Mouse (Mus musculus) ZHBTc4 (cell line): ENCODE results near the gene Ldlrad3.

Experiments used
- DNase-seq: peaks from one replicate; pipeline ENCODE4 v3.0.0-alpha.2; 2011; ENCODE audit warnings: low read depth, low spot score

Gene Ldlrad3

GRCm38 (mm10) chr2:102073266-102074037 lies 112.7 kb downstream of the Ldlrad3 start:
- no peak for DNase-seq

GRCm38 (mm10) chr2:102072859-102073258 lies 113.3 kb downstream of the Ldlrad3 start:
- DNase-seq, result no peak

DNA sequence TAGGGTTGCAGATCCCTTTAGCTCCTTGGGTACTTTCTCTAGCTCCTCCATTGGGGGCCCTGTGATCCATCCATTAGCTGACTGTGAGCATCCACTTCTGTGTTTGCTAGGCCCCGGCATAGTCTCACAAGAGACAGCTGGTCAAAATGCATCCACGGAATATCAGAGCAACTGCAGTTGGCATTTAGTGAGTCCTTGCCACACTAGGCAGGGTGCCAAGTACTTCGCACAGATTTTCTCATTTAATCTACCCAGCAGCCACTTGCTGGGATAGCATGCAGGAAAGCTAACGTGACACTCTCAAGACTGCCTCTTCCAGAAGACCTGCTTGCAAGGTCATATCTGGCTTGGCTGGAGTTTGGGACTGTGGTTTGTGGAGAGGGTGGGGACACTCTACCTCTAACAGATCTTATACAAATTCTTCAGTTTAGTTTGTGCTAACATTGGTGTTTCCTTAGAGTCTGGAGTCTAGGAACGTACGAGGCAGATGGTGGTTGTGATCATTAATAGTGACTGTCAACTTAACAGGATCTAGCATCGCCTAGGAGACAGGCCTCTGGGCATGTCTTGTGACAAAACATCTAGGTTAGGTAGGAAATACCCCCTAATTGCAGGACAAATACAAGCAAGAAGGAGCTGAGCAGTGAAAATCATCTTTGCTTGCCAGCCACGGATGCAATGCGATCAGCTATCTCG lies 115.0 kb downstream of the Ldlrad3 start:
- no peak for DNase-seq

- no peak for DNase-seq
Observed at GRCm38 (mm10) chr2:102064826-102065441, 121.3 kb downstream of the Ldlrad3 start.

DNA sequence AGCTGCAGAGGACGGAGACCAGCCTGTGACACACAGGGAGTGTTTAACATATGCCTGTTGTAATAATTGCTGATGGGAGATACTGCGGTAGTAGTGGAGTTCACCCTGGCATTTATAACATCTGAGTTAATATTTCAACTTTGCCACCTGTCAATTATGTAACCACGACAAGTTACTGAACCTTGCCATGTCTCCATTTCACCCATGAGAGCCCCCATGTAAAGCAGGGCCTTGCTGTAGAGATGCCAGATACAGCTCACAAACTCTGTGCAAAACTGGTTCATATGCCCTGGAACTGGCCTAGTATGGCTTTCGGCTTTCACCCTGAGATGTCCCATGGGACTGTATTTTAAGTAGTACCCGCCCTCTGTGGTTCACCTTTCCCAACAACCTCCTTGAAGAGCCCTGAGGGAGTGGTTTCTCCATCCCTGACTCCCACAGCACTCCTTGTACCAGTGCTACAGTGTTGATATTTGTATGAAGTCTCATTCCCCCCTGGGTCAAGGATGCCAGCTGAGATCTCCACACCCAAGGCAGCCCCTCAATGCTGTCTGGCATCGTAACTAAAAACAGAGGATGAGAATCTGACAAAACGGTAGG lies 122.2 kb downstream of the Ldlrad3 start:
- no peak for DNase-seq

DNA sequence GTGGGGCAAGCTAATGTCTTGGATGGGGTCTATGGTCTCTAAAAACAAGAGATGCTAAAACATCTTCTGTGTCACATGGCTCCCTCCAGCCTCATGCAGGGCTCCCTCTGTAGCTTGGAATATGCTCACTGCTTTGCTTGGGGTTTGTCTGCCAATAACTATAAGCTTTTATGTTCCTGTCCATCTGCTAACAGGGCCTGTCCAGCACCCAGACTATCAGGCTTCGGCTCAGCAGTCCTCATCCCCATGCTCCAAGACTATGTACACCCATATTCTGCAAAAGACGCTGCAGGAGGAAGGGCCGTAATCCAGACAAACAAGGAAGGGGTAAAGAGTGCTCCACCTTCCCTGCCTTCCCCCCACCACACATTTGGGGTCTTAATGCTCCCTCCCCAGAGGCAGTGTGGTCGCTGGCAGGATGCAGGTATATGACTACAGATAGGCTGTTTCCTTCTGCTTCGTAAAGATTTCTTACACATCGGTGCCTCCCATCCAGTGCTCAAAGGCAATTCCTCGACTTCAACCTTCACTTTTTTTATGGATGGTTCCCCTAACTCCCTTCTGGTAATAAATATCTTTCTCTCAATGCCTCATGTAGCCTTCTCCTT lies 123.2 kb downstream of the Ldlrad3 start:
- no peak for DNase-seq

DNA sequence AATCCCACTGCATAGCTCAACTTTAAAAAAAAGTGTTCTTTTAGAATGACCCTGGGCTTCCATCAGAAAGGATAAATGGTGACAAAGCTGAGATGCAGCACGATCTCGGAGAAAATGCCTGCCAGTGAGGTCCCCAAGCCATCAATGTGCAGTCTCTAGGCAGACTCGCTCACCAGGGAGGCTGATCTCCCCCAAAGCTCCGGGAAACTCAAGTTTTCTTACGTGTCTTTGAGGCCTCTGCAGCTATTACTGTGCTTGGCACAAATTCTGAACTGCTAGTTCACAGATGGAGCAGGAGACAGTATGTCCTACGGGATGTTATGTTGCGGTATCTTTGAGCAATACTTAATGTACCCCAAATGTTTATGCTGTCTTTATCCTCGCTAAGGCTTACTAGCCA lies 124.3 kb downstream of the Ldlrad3 start:
- DNase-seq, result no peak

- DNase-seq, result no peak
Observed at GRCm38 (mm10) chr2:102057746-102058145, 128.4 kb downstream of the Ldlrad3 start.

GRCm38 (mm10) chr2:102057029-102057685 lies 129.0 kb downstream of the Ldlrad3 start:
- no peak for DNase-seq

DNA sequence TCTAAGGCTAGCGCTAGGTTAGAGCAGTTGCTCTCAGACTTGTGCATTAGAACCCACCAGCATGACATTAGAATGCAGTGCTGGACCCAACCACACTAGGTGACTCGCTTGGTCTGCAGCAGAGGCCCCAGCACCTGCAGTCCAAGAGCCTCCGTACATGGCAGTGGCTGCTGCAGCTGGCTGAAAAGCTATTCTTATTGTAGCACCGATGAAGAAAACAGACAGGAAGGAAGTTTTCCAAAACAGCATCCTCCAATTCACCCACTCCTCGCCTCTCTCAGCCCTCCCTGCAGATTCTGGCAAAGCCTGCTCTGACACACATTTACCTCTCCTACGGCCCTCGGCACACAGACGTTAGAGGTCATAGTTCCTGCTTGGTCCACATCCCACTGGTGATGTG lies 130.0 kb downstream of the Ldlrad3 start:
- no peak for DNase-seq

GRCm38 (mm10) chr2:102052951-102053660 lies 133.1 kb downstream of the Ldlrad3 start:
- DNase-seq, result no peak

DNA sequence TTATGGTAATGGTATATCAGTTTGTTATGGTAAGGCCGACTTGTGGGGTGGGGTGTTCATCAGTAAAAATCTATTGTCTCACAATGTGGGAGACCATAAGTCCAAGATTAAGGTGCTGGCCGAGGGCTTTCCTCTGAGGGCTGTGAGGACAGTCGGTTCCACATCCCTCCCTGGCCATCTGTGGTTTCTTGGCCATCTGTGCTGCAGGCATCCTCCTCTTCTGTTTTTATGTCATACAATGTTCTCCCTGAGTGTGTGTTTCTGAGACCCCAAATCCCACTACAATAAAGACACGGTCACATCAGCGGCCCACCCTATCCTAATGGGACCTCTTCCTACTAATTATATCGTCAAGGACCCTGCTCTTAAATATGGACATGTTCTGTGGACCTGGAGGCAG lies 133.8 kb downstream of the Ldlrad3 start:
- no peak for DNase-seq

GRCm38 (mm10) chr2:102049866-102050550 lies 136.2 kb downstream of the Ldlrad3 start:
- peak; percentile 56 for DNase-seq

DNA sequence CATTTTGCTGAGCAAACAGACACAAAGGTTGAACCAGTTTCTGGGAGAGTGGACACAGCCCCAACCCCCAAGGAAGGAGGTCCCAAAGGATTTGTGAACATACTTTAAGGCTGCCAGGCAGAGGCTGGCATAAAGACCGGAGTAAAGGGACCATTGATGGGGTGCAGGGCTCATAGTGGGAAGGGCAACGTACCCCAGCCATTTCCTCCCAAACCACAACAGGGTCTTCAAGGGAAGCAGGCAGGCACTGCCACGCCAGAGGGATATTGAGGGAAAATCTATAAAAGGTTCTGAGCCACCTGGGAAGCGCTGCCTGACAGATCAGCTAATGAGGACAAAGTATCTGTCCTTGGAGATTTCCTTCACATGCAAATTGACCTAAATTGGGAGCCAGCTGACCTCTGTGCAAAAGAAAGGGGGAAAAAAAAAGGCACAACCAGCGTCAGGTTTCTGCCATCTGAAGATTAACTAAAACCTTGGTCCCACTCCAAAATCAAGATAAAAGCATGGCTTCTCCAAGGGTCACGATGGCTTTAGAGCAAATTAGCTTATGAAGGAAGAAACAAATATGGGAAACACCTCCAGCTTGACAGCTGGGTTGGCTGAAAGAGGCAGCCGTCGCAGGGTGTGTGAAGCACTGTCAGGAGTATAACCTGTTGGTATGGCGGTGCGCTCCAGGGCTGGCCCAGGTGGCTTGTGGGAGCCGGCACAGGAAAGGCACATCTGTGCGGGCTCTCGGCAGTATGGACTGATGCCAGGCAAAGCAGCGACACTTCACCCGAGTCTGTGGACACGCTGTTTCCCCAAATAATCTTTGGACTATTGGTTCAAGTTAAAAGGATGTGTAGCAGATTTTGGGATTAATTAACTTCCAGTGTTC lies 137.6 kb downstream of the Ldlrad3 start:
- DNase-seq, result peak; percentile 24

DNA sequence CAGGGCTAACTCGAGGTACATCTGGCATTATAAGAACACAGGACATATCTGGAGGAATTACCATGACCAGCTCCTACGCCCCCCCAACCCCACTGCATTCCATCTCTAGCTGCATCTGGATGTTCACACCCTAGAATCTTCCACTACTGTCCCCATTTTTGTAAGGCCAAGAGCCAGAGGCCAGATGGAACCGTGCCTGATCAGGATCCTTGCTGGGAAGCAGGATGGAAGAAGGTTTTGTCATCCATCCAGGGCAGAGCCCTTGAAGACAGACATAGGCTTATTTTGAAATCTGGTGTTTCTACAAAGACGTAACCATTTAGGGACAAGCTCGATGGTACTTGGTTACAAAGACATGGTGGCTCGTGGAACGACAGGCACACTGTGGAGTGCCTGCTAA lies 139.7 kb downstream of the Ldlrad3 start:
- no peak for DNase-seq

- DNase-seq, result no peak
Observed at GRCm38 (mm10) chr2:102040456-102040855, 145.7 kb downstream of the Ldlrad3 start.

- no peak for DNase-seq
Observed at GRCm38 (mm10) chr2:102040011-102040410, 146.2 kb downstream of the Ldlrad3 start.

- DNase-seq, result no peak
Observed at GRCm38 (mm10) chr2:102038895-102039667, 147.1 kb downstream of the Ldlrad3 start.
